In genomic region chr11:45509278-45509677, GRCm38 (mm10) we compare ENCODE assay signal across 17 mouse cellular contexts.
"Had no signal": no experiment of that assay in that cellular context is flagged by ENCODE, and none has a peak within 500 bp of the region (broad histone marks: within the 10 kb centered on the region; RNA-seq: fewer than 3 reads in every experiment).

No protein-coding gene starts in this region.

- H3K9ac ChIP-seq: lung, embryonic 15.5 days; midbrain, embryonic 13.5 days; midbrain, embryonic 15.5 days; neural tube, embryonic 12.5 days; stomach, embryonic 15.5 days had no signal

- H3K27ac ChIP-seq: lung, embryonic 15.5 days; macrophage; midbrain, embryonic 13.5 days; midbrain, embryonic 15.5 days; neural tube, embryonic 12.5 days; stomach, embryonic 15.5 days; stomach, postnatal 0 days had no signal

- H3K4me2 ChIP-seq: lung, embryonic 15.5 days; midbrain, embryonic 11.5 days; midbrain, embryonic 13.5 days; midbrain, embryonic 15.5 days; neural tube, embryonic 12.5 days; stomach, embryonic 15.5 days had no signal

- H3K4me3 ChIP-seq: lung, embryonic 15.5 days; megakaryocyte, embryonic 14.5 days; midbrain, embryonic 13.5 days; midbrain, embryonic 15.5 days; neural tube, embryonic 12.5 days; stomach, embryonic 15.5 days had no signal

- H3K36me3 ChIP-seq: lung, embryonic 15.5 days; midbrain, embryonic 13.5 days; midbrain, embryonic 15.5 days; neural tube, embryonic 12.5 days; stomach, embryonic 15.5 days had no signal

- H3K4me1 ChIP-seq: lung, embryonic 15.5 days; megakaryocyte, embryonic 14.5 days; stomach, embryonic 15.5 days had no signal

- H3K9me3 ChIP-seq: lung, embryonic 15.5 days; megakaryocyte, embryonic 14.5 days; midbrain, embryonic 13.5 days; midbrain, embryonic 15.5 days; stomach, embryonic 15.5 days had no signal

- ATAC-seq: lung, postnatal 0 days; midbrain, embryonic 13.5 days; midbrain, embryonic 15.5 days had no signal

- H3K27me3 ChIP-seq: lung, embryonic 15.5 days; megakaryocyte, embryonic 14.5 days; midbrain, embryonic 13.5 days; midbrain, embryonic 15.5 days; neural tube, embryonic 12.5 days; stomach, embryonic 15.5 days had no signal

- DNase-seq: lung, adult 2 months; lung, postnatal 14 days; lung, postnatal 36 days; right cerebral cortex, postnatal 14 days; thymus, adult 2 months; thymus, postnatal 25 days; thymus, postnatal 4 days had no signal
